Mouse (Mus musculus): ENCODE data around the gene Dhrs9.

DNA sequence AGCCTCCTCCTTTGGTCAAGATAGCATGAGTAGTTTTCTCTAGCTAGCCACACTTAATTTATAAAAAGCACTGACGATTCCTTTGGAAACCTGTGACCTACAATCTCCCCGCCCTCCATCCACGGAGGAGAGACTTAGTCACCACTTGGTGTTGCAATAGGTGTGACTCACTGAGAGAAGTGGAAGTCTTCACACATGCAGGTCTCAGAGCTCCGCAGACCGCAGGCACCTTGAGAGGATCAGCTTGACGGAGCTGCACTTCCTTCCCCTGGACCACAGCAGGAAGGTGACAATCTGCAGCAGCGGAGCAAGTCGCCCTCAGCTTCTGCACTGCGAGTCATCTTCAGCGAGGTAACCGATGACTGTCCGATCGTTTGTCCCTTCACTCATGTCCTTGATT, at the start of gene Dhrs9:
- TF ChIP-seq CTCF (IDR thresholded peaks at IDR 0.05; ENCODE audit: borderline replicate concordance, control insufficient read depth, extremely low read depth, insufficient read depth, low read length, poor library complexity): no peak
- TF ChIP-seq POLR2A (IDR thresholded peaks at IDR 0.05; ENCODE audit: control insufficient read depth, extremely low read depth, insufficient read depth, low read length, poor library complexity): no peak

Measured in thymus, adult 2 months (tissue).